Mouse (Mus musculus) limb, embryonic 12.5 days (tissue): ENCODE results near the gene U2af1l4. TPM values are rescaled to one million over a fixed set of nuclear protein-coding genes. Genes with fewer than 3 reads are reported as not detected.

Experiments used
- microRNA-seq: library from miRNA; unstranded; fragments of <30 nt; microRNA quantifications from one replicate; pipeline ENCODE4, GENCODE M21; 2017
- polyA plus RNA-seq: library from polyadenylated mRNA; unstranded; fragments of >200 nt; fragmentation: Nextera tagmentation; extraction: Ambion mirVana; gene quantifications from 2 replicates; pipeline ENCODE4 v1.2.1, GENCODE M21; 2016

The U2af1l4 gene
- polyA plus RNA-seq, 1 experiment from 2014 or later, result 87.8 TPM

Small RNAs within 50 kb of the gene (microRNA-seq; reads per million reads assigned to microRNA genes)
- gene Gm38670, result 1.9 reads per million
- gene Mir3569, result not detected

Other genes starting within 250 kb of the U2af1l4 start
- 84.6 and 98.6 TPM in 2 replicates for gene Syne4, start 248.5 kb upstream of the U2af1l4 start, polyA plus RNA-seq
- gene E130208F15Rik, start 241.6 kb upstream of the U2af1l4 start, polyA plus RNA-seq, result 0.97 and 5.0 TPM in 2 replicates
- 20.7 and 23.6 TPM in 2 replicates for gene Sdhaf1, start 239.4 kb upstream of the U2af1l4 start, polyA plus RNA-seq
- 6.2 and 6.6 TPM in 2 replicates for gene Lrfn3, start 200.5 kb upstream of the U2af1l4 start, polyA plus RNA-seq
- gene Tyrobp, start 149.5 kb upstream of the U2af1l4 start, polyA plus RNA-seq, result 14.1 and 19.6 TPM in 2 replicates
- gene Hcst, start 143.4 kb upstream of the U2af1l4 start, polyA plus RNA-seq, result 0.77 TPM in 1 of 2 replicates, not detected in the other
- 1.2 and 1.3 TPM in 2 replicates for gene Nfkbid, start 141.6 kb upstream of the U2af1l4 start, polyA plus RNA-seq
- gene Aplp1, start 117.8 kb upstream of the U2af1l4 start, polyA plus RNA-seq, result 32.5 and 33.9 TPM in 2 replicates
- gene Kirrel2, start 105.6 kb upstream of the U2af1l4 start, polyA plus RNA-seq, result 0.29 and 0.65 TPM in 2 replicates
- 0.10 TPM in 1 of 2 replicates, not detected in the other for gene Nphs1, start 105.0 kb upstream of the U2af1l4 start, polyA plus RNA-seq
- not detected in 2 replicates for gene Prodh2, start 69.7 kb upstream of the U2af1l4 start, polyA plus RNA-seq
- 15.1 and 17.7 TPM in 2 replicates for gene Arhgap33, start 28.2 kb upstream of the U2af1l4 start, polyA plus RNA-seq
- 9.5 and 10.9 TPM in 2 replicates for gene Hspb6, start 11.1 kb upstream of the U2af1l4 start, polyA plus RNA-seq
- gene Proser3, start 11.0 kb upstream of the U2af1l4 start, polyA plus RNA-seq, result 15.3 and 16.0 TPM in 2 replicates
- 45.4 and 51.5 TPM in 2 replicates for gene Lin37, start 3.5 kb upstream of the U2af1l4 start, polyA plus RNA-seq
- 16.3 and 18.5 TPM in 2 replicates for gene Gm49396, start within 50 bp of the U2af1l4 start, polyA plus RNA-seq
- 136 TPM in 2 replicates for gene Psenen, start 326 bp downstream of the U2af1l4 start, polyA plus RNA-seq
- gene Igflr1, start 2.1 kb downstream of the U2af1l4 start, polyA plus RNA-seq, result 3.2 and 4.1 TPM in 2 replicates
- gene Kmt2b, start 25.4 kb downstream of the U2af1l4 start, polyA plus RNA-seq, result 11.0 and 12.1 TPM in 2 replicates
- 0.25 and 0.38 TPM in 2 replicates for gene Zbtb32, start 35.6 kb downstream of the U2af1l4 start, polyA plus RNA-seq
- gene Upk1a, start 49.5 kb downstream of the U2af1l4 start, polyA plus RNA-seq, result 1.4 and 2.0 TPM in 2 replicates
- gene Cox6b1, start 62.9 kb downstream of the U2af1l4 start, polyA plus RNA-seq, result 783 and 848 TPM in 2 replicates
- not detected in 2 replicates for gene Etv2, start 72.6 kb downstream of the U2af1l4 start, polyA plus RNA-seq
- 150 and 155 TPM in 2 replicates for gene Rbm42, start 87.0 kb downstream of the U2af1l4 start, polyA plus RNA-seq
- 64.3 and 70.0 TPM in 2 replicates for gene Haus5, start 101.7 kb downstream of the U2af1l4 start, polyA plus RNA-seq
- not detected in 2 replicates for gene Pmis2, start 108.3 kb downstream of the U2af1l4 start, polyA plus RNA-seq
- not detected in 2 replicates for gene 2200002J24Rik, start 135.6 kb downstream of the U2af1l4 start, polyA plus RNA-seq
- 0.50 and 0.60 TPM in 2 replicates for gene Atp4a, start 148.9 kb downstream of the U2af1l4 start, polyA plus RNA-seq
- 158 and 162 TPM in 2 replicates for gene Tmem147, start 166.2 kb downstream of the U2af1l4 start, polyA plus RNA-seq
- gene Gapdhs, start 180.4 kb downstream of the U2af1l4 start, polyA plus RNA-seq, result 0.51 and 0.71 TPM in 2 replicates
- 1.7 and 2.3 TPM in 2 replicates for gene Sbsn, start 188.2 kb downstream of the U2af1l4 start, polyA plus RNA-seq
- not detected in 2 replicates for gene Dmkn, start 200.5 kb downstream of the U2af1l4 start, polyA plus RNA-seq
- not detected in 2 replicates for gene Krtdap, start 224.6 kb downstream of the U2af1l4 start, polyA plus RNA-seq